Mouse (Mus musculus) adrenal gland, adult 10 weeks (tissue): ENCODE data around the gene Pinlyp. TPM values are rescaled to one million over a fixed set of nuclear protein-coding genes. Genes with fewer than 3 reads are reported as not detected.

Source experiments
- polyA plus RNA-seq: library from polyadenylated mRNA; stranded (reverse); fragments of 350-450 nt; fragmentation: Illumina TruSeq; extraction: RNeasy Lipid Tissue Mini Kit (QIAGEN cat#74804); gene quantifications from one replicate; pipeline ENCODE4 v1.2.3, GENCODE M21; 2014; ENCODE audit warnings: low read depth, low replicate concordance

The Pinlyp gene
- polyA plus RNA-seq: not detected

GRCm38 (mm10) chr7:24546068-24546614 is at the start of gene Pinlyp, which contains the start of gene Xrcc1:
Pinlyp (minus strand) TSS chr7:24546118.
Xrcc1 (plus strand) TSS chr7:24546289.

GRCm38 (mm10) chr7:24587330-24588105 is 41.6 kb upstream of the Pinlyp start, which contains the start of the genes Ethe1 and Zfp575:
Ethe1 (plus strand) TSS chr7:24587543.
Zfp575 (minus strand) TSS chr7:24587641.

GRCm38 (mm10) chr7:24530062-24530931 is 15.6 kb downstream of the Pinlyp start, which contains the start of gene Irgq:
Irgq (plus strand) TSS chr7:24530689.

GRCm38 (mm10) chr7:24512355-24512754 is 33.6 kb downstream of the Pinlyp start, which contains the start of gene AC161166.1:
AC161166.1 (minus strand) TSS chr7:24512455.

GRCm38 (mm10) chr7:24506838-24507725 is 38.8 kb downstream of the Pinlyp start, which contains the start of gene Zfp428:
Zfp428 (plus strand) TSS chr7:24507006.

Other genes starting within 250 kb of the Pinlyp start
- gene Zfp61, start 244.9 kb downstream of the Pinlyp start, polyA plus RNA-seq: 4.2 TPM
- gene Zfp94, start 229.5 kb downstream of the Pinlyp start, polyA plus RNA-seq: 1.5 TPM
- not detected for gene Tescl, start 212.2 kb downstream of the Pinlyp start, polyA plus RNA-seq
- not detected for gene Lypd5, start 196.9 kb downstream of the Pinlyp start, polyA plus RNA-seq
- not detected for gene Kcnn4, start 175.9 kb downstream of the Pinlyp start, polyA plus RNA-seq
- not detected for gene Smg9, start 146.5 kb downstream of the Pinlyp start, polyA plus RNA-seq
- not detected for gene Irgc1, start 93.8 kb downstream of the Pinlyp start, polyA plus RNA-seq
- gene Plaur, start 83.6 kb downstream of the Pinlyp start, polyA plus RNA-seq: 1.9 TPM
- gene Cadm4, start 64.1 kb downstream of the Pinlyp start, polyA plus RNA-seq: 0.29 TPM
- not detected for gene Zfp428, start 39.1 kb downstream of the Pinlyp start, polyA plus RNA-seq
- gene AC161166.1, start 33.7 kb downstream of the Pinlyp start, polyA plus RNA-seq: not detected
- gene Irgq, start 15.4 kb downstream of the Pinlyp start, polyA plus RNA-seq: 13.0 TPM
- 0.87 TPM for gene Xrcc1, start 171 bp upstream of the Pinlyp start, polyA plus RNA-seq
- gene Ethe1, start 41.4 kb upstream of the Pinlyp start, polyA plus RNA-seq: 0.82 TPM
- not detected for gene Zfp575, start 41.5 kb upstream of the Pinlyp start, polyA plus RNA-seq
- gene Phldb3, start 64.6 kb upstream of the Pinlyp start, polyA plus RNA-seq: not detected
- not detected for gene Lypd3, start 90.4 kb upstream of the Pinlyp start, polyA plus RNA-seq
- not detected for gene Tex101, start 130.6 kb upstream of the Pinlyp start, polyA plus RNA-seq
- not detected for gene BC049730, start 163.1 kb upstream of the Pinlyp start, polyA plus RNA-seq
- not detected for gene Gm4763, start 180.8 kb upstream of the Pinlyp start, polyA plus RNA-seq
- not detected for gene Cd177, start 214.2 kb upstream of the Pinlyp start, polyA plus RNA-seq
- gene Ceacam10, start 231.1 kb upstream of the Pinlyp start, polyA plus RNA-seq: not detected